In genomic region chr5:104465731-104466130, GRCm38 (mm10) we compare ENCODE assay signal across 9 mouse cellular contexts. TPM values are rescaled to one million over a fixed set of nuclear protein-coding genes. Genes with fewer than 3 reads are reported as not detected.
A peak's percentile ranks its signal among the peaks of the same experiment; 100 is the strongest.
DNase-seq lines count a peak whose midpoint lies in the region; ATAC-seq and TF ChIP-seq lines count a peak whose summit lies in the region.
"Had no signal": no experiment of that assay in that cellular context is flagged by ENCODE, and none has a peak within 500 bp of the region (broad histone marks: within the 10 kb centered on the region; RNA-seq: fewer than 3 reads in every experiment).

No protein-coding gene starts in this region.

- peak overlapping the region; percentile 62 for H3K4me3 ChIP-seq in E14TG2a.4 (replicated peaks; ENCODE audit: low read length)
- H3K4me3 ChIP-seq in intestine, postnatal 0 days (ENCODE audit: low read depth, low read length), result no peak overlapping the region
- H3K4me3 ChIP-seq: neural tube, embryonic 12.5 days had no signal

- H3K9ac ChIP-seq in intestine, postnatal 0 days (ENCODE audit: low read depth, low read length), result no peak overlapping the region
- H3K9ac ChIP-seq: neural tube, embryonic 12.5 days had no signal

- peaks cover 3% of the 10 kb centered on the region for H3K9me3 ChIP-seq in E14TG2a.4 (ENCODE audit: low read length)
- no peaks in the 10 kb centered on the region for H3K9me3 ChIP-seq in intestine, postnatal 0 days (ENCODE audit: control insufficient read depth)
- H3K9me3 ChIP-seq: neural tube, embryonic 12.5 days had no signal

- WGBS in intestine, postnatal 0 days, result 83% methylated on average over 12 of the region's 12 CpGs

- H3K4me1 ChIP-seq in E14TG2a.4 (replicated peaks; ENCODE audit: low read depth, low read length), result peaks cover 73% of the 10 kb centered on the region
- no peaks in the 10 kb centered on the region for H3K4me1 ChIP-seq in intestine, postnatal 0 days (replicated peaks; ENCODE audit: control insufficient read depth, insufficient read depth, low read length)
- H3K4me1 ChIP-seq: neural tube, embryonic 12.5 days had no signal

- no peak overlapping the region for H3K27ac ChIP-seq in intestine, postnatal 0 days (ENCODE audit: low read depth, low read length)
- H3K27ac ChIP-seq: neural tube, embryonic 12.5 days had no signal

- TF ChIP-seq CTCF in E14TG2a.4 (conservative IDR thresholded peaks at IDR 0.05; ENCODE audit: low read length), result no peak
- TF ChIP-seq CTCF in intestine, postnatal 0 days (IDR thresholded peaks at IDR 0.05; ENCODE audit: low read depth), result no peak

- H3K4me2 ChIP-seq in intestine, postnatal 0 days (replicated peaks; ENCODE audit: low read depth), result no peak overlapping the region
- H3K4me2 ChIP-seq: neural tube, embryonic 12.5 days had no signal

- H3K27me3 ChIP-seq in E14TG2a.4 (ENCODE audit: insufficient read depth, low read length), result no peaks in the 10 kb centered on the region
- no peaks in the 10 kb centered on the region for H3K27me3 ChIP-seq in intestine, postnatal 0 days (replicated peaks; ENCODE audit: control insufficient read depth, insufficient read depth, low read length)
- H3K27me3 ChIP-seq: neural tube, embryonic 12.5 days had no signal

- DNase-seq in adrenal gland, postnatal 10 days, result peak; percentile 47
- DNase-seq in adrenal gland, postnatal 4 days (ENCODE audit: low spot score in 2 of 2), result no peak
- peak; percentile 76 to 85 for DNase-seq in cerebellum, postnatal 25 days
- peak; percentile 61 for DNase-seq in kidney, postnatal 14 days
- DNase-seq in frontal cortex, postnatal 25 days (ENCODE audit: low spot score in 2 of 2), result no peak
- no peak for DNase-seq in thymus, postnatal 14 days

- peaks cover 40% of the 10 kb centered on the region for H3K36me3 ChIP-seq in E14TG2a.4 (ENCODE audit: insufficient read depth, low read length)
- peaks cover 19% of the 10 kb centered on the region; the same call in 1 of the 2 replicates for H3K36me3 ChIP-seq in intestine, postnatal 0 days (ENCODE audit: control insufficient read depth, insufficient read depth)

- ATAC-seq in intestine, postnatal 0 days, result no peak

RNA-seq across cellular contexts. Expression of gene Pkd2, which starts 6.5 kb away (rescaled TPM):
- 10 to 100 TPM; 31.4 to 37.3 TPM for total RNA-seq in adrenal gland, postnatal 10 days (2021)
- 10 to 100 TPM; 52.6 to 59.5 TPM for total RNA-seq in adrenal gland, postnatal 4 days (2021)
- 4.5 TPM in 2 replicates for polyA plus RNA-seq in intestine, postnatal 0 days (2015; fragmentation: Nextera tagmentation; extraction: Ambion mirVana)

RNA-seq across cellular contexts. Expression of gene Spp1, which starts 30.8 kb away (rescaled TPM):
- 100 to 1,000 TPM in 1 of 2 experiments, 1 to 10 TPM in 1; 7.9 to 122 TPM for total RNA-seq in adrenal gland, postnatal 10 days (2021)
- total RNA-seq in adrenal gland, postnatal 4 days (2021), result 10 to 100 TPM in 1 of 2 experiments, 1 to 10 TPM in 1; 5.8 to 55.5 TPM
- 10.1 and 12.0 TPM in 2 replicates for polyA plus RNA-seq in intestine, postnatal 0 days (2015; fragmentation: Nextera tagmentation; extraction: Ambion mirVana)

RNA-seq across cellular contexts. Expression of gene BC005561, which starts 42.4 kb away (rescaled TPM):
- 10 to 100 TPM in 1 of 2 experiments, 1 to 10 TPM in 1; 8.5 to 11.4 TPM for total RNA-seq in adrenal gland, postnatal 10 days (2021)
- total RNA-seq in adrenal gland, postnatal 4 days (2021), result 10 to 100 TPM; 12.8 to 15.6 TPM
- polyA plus RNA-seq in intestine, postnatal 0 days (2015; fragmentation: Nextera tagmentation; extraction: Ambion mirVana), result 4.3 and 5.4 TPM in 2 replicates

Comparison
In these comparisons a context has a peak if more than half of its experiments do, and no peak if none do; other contexts are left out.
1. DNase-seq: peak in adrenal gland, postnatal 10 days (single experiment), cerebellum, postnatal 25 days (2 of 2) and kidney, postnatal 14 days (single experiment); none in adrenal gland, postnatal 4 days (0 of 2), frontal cortex, postnatal 25 days (0 of 2) and thymus, postnatal 14 days (single experiment).